Mouse (Mus musculus): ENCODE results near the gene Zfp292. TPM values are rescaled to one million over a fixed set of nuclear protein-coding genes. Genes with fewer than 3 reads are reported as not detected.

Zfp292 gene
- polyA plus RNA-seq, 1 experiment from 2014 or later, result 27.3 TPM

GRCm38 (mm10) chr4:34796294-34796693 is 86.5 kb downstream of the Zfp292 start:
- Histone ChIP-seq H3K4me1 (ENCODE audit: control insufficient read depth, insufficient read depth, low read length) (no peaks in the 10 kb centered on the region), H3K27me3 (ENCODE audit: control insufficient read depth, insufficient read depth, low read depth, low read length) (no peaks in the 10 kb centered on the region), H3K9me3 (replicated peaks; ENCODE audit: control insufficient read depth, low read length, poor library complexity, severe bottlenecking) (no peaks in the 10 kb centered on the region), H3K36me3 (ENCODE audit: control insufficient read depth, insufficient read depth, low read length) (no peaks in the 10 kb centered on the region), H3K9ac (ENCODE audit: low read depth, low read length) (no peak overlapping the region), H3K4me2 (ENCODE audit: low read length) (no peak overlapping the region), H3K27ac (ENCODE audit: low read length) (no peak overlapping the region), H3K4me3 (ENCODE audit: low read depth, low read length) (no peak overlapping the region)
- WGBS, result 80% methylated on average over 5 of the region's 5 CpGs
- ATAC-seq, result peak; percentile 47; the same call in 1 of the 2 replicates

GRCm38 (mm10) chr4:34786476-34786875 is 96.3 kb downstream of the Zfp292 start:
- Histone ChIP-seq H3K36me3 (ENCODE audit: control insufficient read depth, insufficient read depth, low read length) (no peaks in the 10 kb centered on the region), H3K4me1 (ENCODE audit: control insufficient read depth, insufficient read depth, low read length) (no peaks in the 10 kb centered on the region), H3K9me3 (replicated peaks; ENCODE audit: control insufficient read depth, low read length, poor library complexity, severe bottlenecking) (no peaks in the 10 kb centered on the region), H3K27ac (ENCODE audit: low read length) (no peak overlapping the region), H3K4me3 (ENCODE audit: low read depth, low read length) (no peak overlapping the region), H3K9ac (ENCODE audit: low read depth, low read length) (no peak overlapping the region), H3K27me3 (ENCODE audit: control insufficient read depth, insufficient read depth, low read depth, low read length) (no peaks in the 10 kb centered on the region), H3K4me2 (ENCODE audit: low read length) (no peak overlapping the region)
- 83% methylated on average over 3 of the region's 3 CpGs for WGBS
- no peak for ATAC-seq

- H3K36me3 ChIP-seq (ENCODE audit: control insufficient read depth, insufficient read depth, low read length), result no peaks in the 10 kb centered on the region
- no peak for ATAC-seq
- no peak overlapping the region for H3K9ac ChIP-seq (ENCODE audit: low read depth, low read length)
- 79% methylated on average over 2 of the region's 2 CpGs for WGBS
- no peak overlapping the region for H3K4me3 ChIP-seq (ENCODE audit: low read depth, low read length)
- no peaks in the 10 kb centered on the region for H3K4me1 ChIP-seq (ENCODE audit: control insufficient read depth, insufficient read depth, low read length)
- H3K27me3 ChIP-seq (ENCODE audit: control insufficient read depth, insufficient read depth, low read depth, low read length), result no peaks in the 10 kb centered on the region
- H3K27ac ChIP-seq (ENCODE audit: low read length), result no peak overlapping the region
- no peak overlapping the region for H3K4me2 ChIP-seq (ENCODE audit: low read length)
- no peaks in the 10 kb centered on the region for H3K9me3 ChIP-seq (replicated peaks; ENCODE audit: control insufficient read depth, low read length, poor library complexity, severe bottlenecking)
Measured at GRCm38 (mm10) chr4:34785646-34786045, 97.1 kb downstream of the Zfp292 start.

GRCm38 (mm10) chr4:34784865-34785264 is 97.9 kb downstream of the Zfp292 start:
- H3K4me3 ChIP-seq (ENCODE audit: low read depth, low read length), result no peak overlapping the region
- no peaks in the 10 kb centered on the region for H3K4me1 ChIP-seq (ENCODE audit: control insufficient read depth, insufficient read depth, low read length)
- no peak overlapping the region for H3K27ac ChIP-seq (ENCODE audit: low read length)
- no peak overlapping the region for H3K4me2 ChIP-seq (ENCODE audit: low read length)
- 61% methylated on average over 5 of the region's 5 CpGs for WGBS
- no peaks in the 10 kb centered on the region for H3K27me3 ChIP-seq (ENCODE audit: control insufficient read depth, insufficient read depth, low read depth, low read length)
- H3K9me3 ChIP-seq (replicated peaks; ENCODE audit: control insufficient read depth, low read length, poor library complexity, severe bottlenecking), result no peaks in the 10 kb centered on the region
- no peak overlapping the region for H3K9ac ChIP-seq (ENCODE audit: low read depth, low read length)
- no peak for ATAC-seq
- no peaks in the 10 kb centered on the region for H3K36me3 ChIP-seq (ENCODE audit: control insufficient read depth, insufficient read depth, low read length)

GRCm38 (mm10) chr4:34782730-34783129 is 100.0 kb downstream of the Zfp292 start:
- no peaks in the 10 kb centered on the region for H3K27me3 ChIP-seq (ENCODE audit: control insufficient read depth, insufficient read depth, low read depth, low read length)
- H3K4me1 ChIP-seq (ENCODE audit: control insufficient read depth, insufficient read depth, low read length), result peaks cover 2% of the 10 kb centered on the region; the same call in 1 of the 2 replicates
- H3K4me3 ChIP-seq (ENCODE audit: low read depth, low read length), result no peak overlapping the region
- H3K9ac ChIP-seq (ENCODE audit: low read depth, low read length), result no peak overlapping the region
- WGBS, result 19% methylated on average over 4 of the region's 4 CpGs
- ATAC-seq, result no peak
- H3K4me2 ChIP-seq (ENCODE audit: low read length), result no peak overlapping the region
- H3K27ac ChIP-seq (ENCODE audit: low read length), result no peak overlapping the region
- H3K36me3 ChIP-seq (ENCODE audit: control insufficient read depth, insufficient read depth, low read length), result no peaks in the 10 kb centered on the region
- no peaks in the 10 kb centered on the region for H3K9me3 ChIP-seq (replicated peaks; ENCODE audit: control insufficient read depth, low read length, poor library complexity, severe bottlenecking)

GRCm38 (mm10) chr4:34777677-34778527 is 104.9 kb downstream of the Zfp292 start, which contains the start of gene Smim8:
TSS of gene Smim8 (minus strand) at chr4:34778423.
- WGBS, result 5% methylated on average over 40 of the region's 40 CpGs
- Histone ChIP-seq H3K36me3 (ENCODE audit: control insufficient read depth, insufficient read depth, low read length) (no peaks in the 10 kb centered on the region), H3K4me2 (ENCODE audit: low read length) (peak within 1 kb of the TSS; percentile 91), H3K9me3 (replicated peaks; ENCODE audit: control insufficient read depth, low read length, poor library complexity, severe bottlenecking) (no peaks in the 10 kb centered on the region), H3K27me3 (ENCODE audit: control insufficient read depth, insufficient read depth, low read depth, low read length) (no peaks in the 10 kb centered on the region), H3K9ac (ENCODE audit: low read depth, low read length) (peak within 1 kb of the TSS; percentile 58), H3K4me3 (ENCODE audit: low read depth, low read length) (peak within 1 kb of the TSS; percentile 61), H3K27ac (ENCODE audit: low read length) (peak within 1 kb of the TSS; percentile 83), H3K4me1 (ENCODE audit: control insufficient read depth, insufficient read depth, low read length) (peaks cover 6% of the 10 kb centered on the region; the same call in 1 of the 2 replicates)
- ATAC-seq, result peak; percentile 97

- Histone ChIP-seq H3K4me3 (ENCODE audit: low read depth, low read length) (no peak overlapping the region), H3K9ac (ENCODE audit: low read depth, low read length) (no peak overlapping the region), H3K9me3 (replicated peaks; ENCODE audit: control insufficient read depth, low read length, poor library complexity, severe bottlenecking) (no peaks in the 10 kb centered on the region), H3K4me1 (ENCODE audit: control insufficient read depth, insufficient read depth, low read length) (no peaks in the 10 kb centered on the region), H3K4me2 (ENCODE audit: low read length) (no peak overlapping the region), H3K27me3 (ENCODE audit: control insufficient read depth, insufficient read depth, low read depth, low read length) (no peaks in the 10 kb centered on the region), H3K27ac (ENCODE audit: low read length) (no peak overlapping the region), H3K36me3 (ENCODE audit: control insufficient read depth, insufficient read depth, low read length) (peaks cover 5% of the 10 kb centered on the region; the same call in 1 of the 2 replicates)
- ATAC-seq, result no peak
- WGBS, result 6% methylated on average over 8 of the region's 8 CpGs
Measured at GRCm38 (mm10) chr4:34771652-34772371, 110.9 kb downstream of the Zfp292 start.

GRCm38 (mm10) chr4:34756163-34756562 is 126.6 kb downstream of the Zfp292 start, which contains the start of gene Gm136:
TSS of gene Gm136 (minus strand) at chr4:34756263.
- Histone ChIP-seq H3K4me2 (ENCODE audit: low read length) (no peak within 1 kb of the TSS), H3K9me3 (replicated peaks; ENCODE audit: control insufficient read depth, low read length, poor library complexity, severe bottlenecking) (no peaks in the 10 kb centered on the region), H3K27ac (ENCODE audit: low read length) (no peak within 1 kb of the TSS), H3K27me3 (ENCODE audit: control insufficient read depth, insufficient read depth, low read depth, low read length) (no peaks in the 10 kb centered on the region), H3K4me1 (ENCODE audit: control insufficient read depth, insufficient read depth, low read length) (no peaks in the 10 kb centered on the region), H3K9ac (ENCODE audit: low read depth, low read length) (no peak within 1 kb of the TSS), H3K4me3 (ENCODE audit: low read depth, low read length) (no peak within 1 kb of the TSS), H3K36me3 (ENCODE audit: control insufficient read depth, insufficient read depth, low read length) (no peaks in the 10 kb centered on the region)
- 79% methylated on average over 1 of the region's 1 CpGs for WGBS
- no peak for ATAC-seq

Measured in midbrain, embryonic 16.5 days (tissue).